Mouse (Mus musculus) mature B cell (primary cell): ENCODE measurements around the gene Gcnt1.

Experiments used
- in situ Hi-C: fragments of 300-500 bp; cut with MboI; formaldehyde crosslinking; loops from 2 replicates; pipeline ENCODE4 v1.14.3; 2019

Gcnt1 gene

DNA sequence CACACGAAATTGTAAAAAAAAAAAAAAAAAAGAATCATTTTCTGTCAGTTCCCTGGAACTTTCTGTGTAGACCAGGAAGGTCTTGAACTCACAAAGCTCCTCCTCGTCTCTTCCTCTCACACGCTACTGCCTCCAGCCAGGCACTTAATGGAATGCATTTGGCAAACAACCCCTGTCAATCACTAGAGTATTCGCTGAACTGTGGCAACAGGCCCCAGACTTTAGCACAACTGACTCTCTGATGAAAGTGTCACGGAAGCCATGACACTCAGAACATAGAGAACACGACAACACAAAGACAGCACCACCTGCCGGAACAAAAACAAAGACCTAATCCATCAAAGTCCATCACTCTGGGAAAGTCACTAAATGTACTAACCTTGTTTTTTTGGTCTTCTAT lies 3.1 kb downstream of the Gcnt1 start:
- in situ Hi-C loops, result no loop called here

DNA sequence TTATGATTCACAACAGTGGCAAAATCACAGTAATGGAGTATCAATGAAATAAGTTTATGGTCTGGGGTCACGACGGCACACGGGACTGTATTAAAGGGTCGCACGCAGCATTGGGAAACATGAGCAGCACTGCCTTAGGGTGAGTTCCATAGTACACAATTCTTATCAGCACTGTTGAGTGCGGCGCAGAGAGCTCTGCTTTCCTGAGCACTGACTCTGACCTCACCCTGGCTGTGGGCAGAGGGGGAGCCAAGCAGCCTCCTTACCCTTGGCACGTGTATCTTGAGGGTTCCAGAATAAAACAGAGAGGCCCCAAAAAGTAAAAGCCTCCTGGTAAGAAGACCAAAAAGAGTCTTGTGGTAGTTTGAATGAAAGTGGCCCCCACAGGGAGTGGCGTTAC lies 4.1 kb downstream of the Gcnt1 start:
- in situ Hi-C loops, result no loop called here

DNA sequence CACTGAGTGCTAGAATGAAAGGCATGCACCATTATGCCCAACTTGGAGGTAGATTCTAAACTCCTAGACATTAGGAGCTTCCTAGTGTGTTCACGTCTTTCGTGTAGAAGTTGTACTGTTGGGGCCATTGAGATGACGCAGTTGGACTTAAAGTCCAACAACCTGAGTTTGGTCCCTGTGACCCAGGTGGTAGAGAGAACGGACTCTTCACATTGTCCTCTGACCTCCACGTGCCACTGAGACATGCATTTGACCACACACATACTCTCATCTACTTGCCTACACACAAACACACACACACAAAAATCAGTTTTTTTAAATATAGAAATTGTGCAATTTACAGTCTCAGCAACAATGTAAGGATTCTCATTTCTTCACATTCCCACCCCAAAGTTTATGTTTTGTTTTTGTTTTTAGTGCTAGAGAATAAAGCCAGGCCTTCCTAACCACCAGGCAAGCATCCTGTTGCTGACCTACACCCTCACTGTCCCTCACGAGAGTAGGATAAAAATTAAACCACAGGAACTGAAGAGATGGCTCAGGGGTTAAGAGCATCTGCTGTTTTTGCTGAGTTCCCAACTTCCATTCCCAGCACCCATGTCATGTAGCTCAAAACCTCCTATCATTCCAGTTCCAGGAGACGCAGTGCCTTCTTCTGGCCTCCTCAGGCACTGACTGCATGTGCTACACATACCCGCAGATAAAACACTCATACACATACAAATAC lies 6.1 kb downstream of the Gcnt1 start:
- in situ Hi-C loops, result no loop called here

DNA sequence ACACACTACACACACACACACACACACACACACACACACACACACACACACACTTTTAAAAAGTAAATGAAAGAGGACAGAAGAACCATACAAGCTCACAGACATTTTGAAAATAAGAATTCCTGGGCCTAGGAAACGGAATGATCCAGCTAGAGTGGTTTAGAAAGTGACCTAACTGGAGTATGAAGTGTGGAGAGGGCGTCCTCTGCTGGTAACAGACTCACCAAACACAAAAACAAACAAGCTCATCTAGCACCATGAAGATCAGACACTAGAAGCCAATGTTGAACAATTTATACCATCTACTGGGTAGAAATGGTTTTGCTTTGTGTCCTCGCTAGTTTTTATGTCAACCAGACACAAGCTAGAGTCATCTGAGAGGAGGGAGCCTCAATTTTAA lies 7.9 kb downstream of the Gcnt1 start:
- in situ Hi-C loops, result no loop called here

DNA sequence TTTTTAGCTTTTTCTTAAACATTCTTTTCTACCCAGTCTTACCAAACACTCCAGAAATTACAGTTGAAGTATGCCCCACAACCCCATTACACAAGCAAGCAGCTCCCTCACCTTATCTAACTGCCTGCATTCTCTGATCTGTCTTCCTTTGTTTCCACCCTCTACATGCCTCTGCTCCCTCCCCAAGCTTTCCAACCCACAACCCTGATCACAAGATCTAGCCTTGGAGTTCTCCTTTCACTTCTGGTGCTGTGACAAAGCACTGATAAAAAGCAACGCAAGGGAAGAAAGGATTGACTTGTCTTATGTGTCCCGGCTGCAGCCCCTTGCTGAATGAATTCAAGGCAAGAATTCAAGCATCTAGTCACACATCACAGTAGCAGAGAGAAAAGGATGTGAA lies 11.5 kb downstream of the Gcnt1 start:
- in situ Hi-C loops, result no loop called here

DNA sequence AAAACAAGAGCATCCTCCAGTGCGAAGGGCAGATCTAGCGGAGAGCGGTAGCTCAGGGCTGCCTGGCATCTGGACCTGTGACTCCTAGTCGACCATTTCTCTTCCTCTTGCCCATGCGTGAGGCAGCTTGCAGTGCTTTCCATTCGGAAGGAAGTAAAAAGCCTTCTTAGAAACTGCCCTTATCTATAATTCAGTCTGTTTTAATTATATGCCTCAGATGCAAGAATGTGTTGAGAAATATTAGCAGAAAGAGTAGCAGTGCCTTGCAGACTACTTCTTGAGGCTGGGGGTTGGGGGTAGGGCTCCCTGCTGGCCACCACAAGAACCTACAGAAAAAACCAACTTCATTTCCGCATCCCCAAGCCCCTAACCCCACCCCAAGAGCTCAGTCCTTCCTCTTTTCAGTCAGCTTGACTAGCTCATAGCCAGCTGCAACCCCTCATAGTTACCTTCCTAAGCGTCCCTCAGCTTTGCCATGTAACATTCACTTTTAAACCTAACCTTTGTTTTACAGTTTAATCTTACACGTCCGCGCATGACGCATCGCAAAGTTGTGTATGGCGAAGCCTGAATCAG lies 13.2 kb downstream of the Gcnt1 start:
- in situ Hi-C loops, result loop anchor here (10.0 kb wide), 2 partner anchors 105 to 205 kb away; no protein-coding TSS in a partner anchor

DNA sequence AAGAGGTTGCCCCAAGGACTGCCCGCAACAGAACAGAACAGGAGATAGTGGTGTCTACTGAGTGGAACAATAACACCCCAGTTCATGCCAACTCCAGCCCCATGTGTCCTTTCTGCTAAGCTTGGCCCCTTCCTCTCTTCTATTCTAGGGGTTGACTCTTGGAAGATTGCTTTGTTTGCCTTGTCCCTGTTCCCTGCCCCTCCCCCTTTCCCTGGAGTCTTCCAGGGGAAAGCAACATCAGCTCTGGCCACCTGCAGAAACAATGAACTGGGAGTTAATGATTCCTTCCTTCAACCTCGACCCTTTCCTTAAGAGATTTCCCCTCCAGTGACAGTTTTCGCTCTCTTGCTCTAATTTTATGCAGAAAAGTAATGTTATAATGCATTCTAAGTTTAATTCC lies 15.3 kb downstream of the Gcnt1 start:
- in situ Hi-C loops, result loop anchor here (10.0 kb wide), 2 partner anchors 103 to 203 kb away; no protein-coding TSS in a partner anchor

DNA sequence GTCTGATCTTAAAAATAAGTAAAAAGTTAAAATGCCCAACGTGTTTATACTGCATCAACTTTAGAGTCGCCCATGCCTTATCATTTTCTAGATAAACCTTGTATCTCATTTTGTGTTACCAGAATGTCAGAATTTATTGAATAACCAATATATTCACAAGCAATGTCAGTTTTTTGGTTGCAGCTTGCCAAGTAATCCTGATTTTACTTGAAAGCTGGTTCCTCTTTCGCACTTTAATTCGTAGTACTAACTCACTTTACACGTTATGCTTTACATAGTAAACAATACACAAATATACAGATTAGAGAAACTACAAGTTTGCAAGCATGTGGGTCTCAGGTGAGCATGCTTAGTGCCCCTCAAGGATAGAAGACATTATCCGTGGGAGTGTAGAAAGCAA lies 15.7 kb downstream of the Gcnt1 start:
- in situ Hi-C loops, result loop anchor here (10.0 kb wide), 2 partner anchors 102 to 202 kb away; no protein-coding TSS in a partner anchor

DNA sequence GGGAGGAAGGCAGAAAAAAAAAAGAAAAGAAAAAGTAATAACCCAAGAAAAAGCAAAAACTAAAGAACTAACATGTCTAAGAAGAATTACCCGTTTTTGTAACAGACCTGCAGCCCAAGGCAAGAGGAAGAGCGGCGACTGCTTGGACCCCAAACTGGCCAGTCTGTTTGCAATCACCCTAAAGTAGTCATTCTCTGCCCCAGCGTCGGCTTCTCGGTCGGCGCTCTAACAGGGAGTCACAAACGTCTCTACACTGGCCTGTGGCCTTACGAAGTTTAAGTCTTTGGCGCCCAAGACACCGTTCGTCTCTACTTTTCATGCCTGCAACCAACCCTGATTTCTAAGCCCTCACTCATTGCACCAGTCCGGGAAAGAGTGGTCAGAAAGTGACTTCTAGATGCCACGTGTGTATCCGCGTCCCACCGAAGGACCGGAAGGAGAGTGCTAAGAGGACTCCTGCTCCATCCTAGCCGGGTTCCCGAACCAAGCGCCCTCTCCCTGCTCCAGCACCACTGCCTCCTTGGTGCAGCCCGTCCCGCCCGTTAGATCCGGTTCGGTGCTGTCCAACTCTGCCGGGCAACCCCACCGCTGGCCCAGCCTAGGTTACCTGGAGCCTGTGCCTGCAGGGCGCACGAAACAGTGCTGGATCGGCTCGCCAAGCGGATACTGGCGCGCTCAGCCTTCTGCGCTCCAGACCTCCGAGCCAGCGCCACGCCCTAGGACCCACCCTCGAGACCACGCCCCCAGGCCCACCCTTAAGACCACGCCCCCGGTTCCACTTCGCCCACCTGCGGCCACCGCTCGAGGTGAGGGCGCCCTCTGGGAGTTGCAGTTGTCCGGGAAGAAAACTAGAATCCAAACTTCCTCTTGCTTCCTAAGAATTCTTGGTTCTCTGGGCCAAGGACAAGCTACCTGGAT lies 16.4 kb downstream of the Gcnt1 start:
- in situ Hi-C loops, result loop anchor here (10.0 kb wide), 2 partner anchors 101 to 201 kb away; no protein-coding TSS in a partner anchor

DNA sequence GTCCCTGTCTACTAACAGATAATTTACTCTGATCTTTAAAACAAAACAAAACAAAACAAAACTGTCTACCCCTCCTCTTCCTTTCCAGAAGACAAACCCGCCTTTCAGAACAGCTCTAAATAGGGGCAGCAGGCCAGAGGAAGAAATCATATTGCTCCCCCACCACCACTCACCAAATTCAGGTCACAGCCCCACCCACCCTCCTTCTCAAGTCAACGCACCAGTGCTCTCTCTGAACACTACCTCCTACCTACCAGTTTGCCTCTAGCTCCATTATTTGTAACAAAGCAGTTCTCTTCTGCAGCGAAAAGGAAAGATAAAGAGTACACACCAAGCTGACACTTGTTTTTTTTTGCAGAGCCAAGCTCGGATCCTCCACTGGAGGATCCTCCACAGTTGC lies 17.3 kb downstream of the Gcnt1 start:
- in situ Hi-C loops, result loop anchor here (10.0 kb wide), 2 partner anchors 101 to 201 kb away; no protein-coding TSS in a partner anchor

DNA sequence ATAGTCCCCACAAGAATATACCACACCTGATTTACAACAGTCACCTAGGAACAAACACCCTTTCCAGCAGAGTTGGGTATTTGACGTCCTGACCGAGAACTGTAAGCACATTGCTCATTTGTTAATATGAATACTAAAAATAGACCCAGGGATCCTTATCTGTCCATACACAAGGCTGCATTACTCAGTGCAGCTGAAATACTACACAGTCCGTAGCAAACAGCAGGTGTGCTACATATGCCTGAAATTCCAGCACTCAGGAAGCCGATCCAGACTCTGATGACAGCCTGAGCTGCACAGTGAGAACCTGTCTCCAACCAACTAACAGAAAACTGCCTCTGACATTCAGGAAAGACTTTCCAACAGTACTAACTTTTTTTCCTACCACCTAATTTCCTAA lies 17.8 kb downstream of the Gcnt1 start:
- in situ Hi-C loops, result loop anchor here (10.0 kb wide), 2 partner anchors 100 to 200 kb away; no protein-coding TSS in a partner anchor

DNA sequence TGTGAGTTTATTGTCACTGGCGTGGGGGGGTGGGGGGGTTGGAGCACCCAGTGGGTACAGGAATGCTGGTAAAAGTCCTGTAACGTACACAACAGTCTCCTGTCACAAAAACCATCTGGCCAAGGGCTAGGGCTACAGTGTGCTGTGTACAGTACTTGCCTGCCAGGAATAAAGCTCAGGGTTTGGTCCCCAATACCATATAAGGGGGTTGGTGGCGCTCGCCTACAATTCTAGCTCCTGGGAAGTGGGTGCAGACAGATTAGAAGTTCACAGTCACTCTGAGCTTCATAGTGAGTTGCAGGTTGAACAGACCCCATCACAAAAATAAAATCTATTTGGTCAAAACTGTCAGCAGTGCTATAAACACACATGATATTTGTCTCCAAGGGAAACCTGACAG lies 18.3 kb downstream of the Gcnt1 start:
- in situ Hi-C loops, result loop anchor here (10.0 kb wide), 2 partner anchors 100 to 200 kb away; no protein-coding TSS in a partner anchor

DNA sequence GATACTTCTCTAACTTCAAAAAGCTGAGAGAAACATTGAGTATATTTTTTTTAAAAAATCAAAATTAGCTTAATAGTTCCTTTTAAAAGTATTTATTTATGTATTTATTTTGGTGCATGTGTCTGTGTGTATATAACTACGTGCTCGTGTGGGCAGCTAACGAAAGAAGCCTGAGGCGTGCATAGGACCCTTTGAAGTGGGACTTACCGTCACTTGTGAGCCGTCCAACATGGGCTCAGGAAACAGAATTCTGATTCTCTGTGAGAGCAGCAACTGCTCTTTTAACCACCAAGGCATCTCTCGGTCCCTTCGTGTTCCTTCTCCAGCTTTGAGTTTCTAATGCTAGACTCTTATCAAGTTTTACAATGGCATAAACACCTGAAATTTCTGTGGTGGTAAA lies 18.9 kb downstream of the Gcnt1 start:
- in situ Hi-C loops, result loop anchor here (10.0 kb wide), 2 partner anchors 99 to 199 kb away; no protein-coding TSS in a partner anchor

DNA sequence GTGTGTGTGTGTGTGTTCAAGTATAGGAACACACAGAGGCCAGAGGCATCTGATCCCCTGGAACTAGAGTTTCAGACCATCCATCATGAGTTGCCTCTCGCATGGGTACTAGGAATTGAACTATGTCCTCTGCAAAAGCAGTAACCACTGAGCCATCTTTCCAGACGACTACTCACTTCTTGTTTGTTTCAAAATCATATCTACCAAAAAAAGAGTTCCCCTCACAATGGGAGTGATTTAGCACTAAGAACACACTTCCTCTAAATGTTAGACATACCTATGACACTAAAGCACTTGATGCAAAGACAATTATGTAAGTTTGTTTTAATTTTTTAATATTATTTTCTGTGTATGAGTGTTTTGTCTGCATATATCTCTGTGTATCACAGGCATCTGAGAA lies 24.8 kb downstream of the Gcnt1 start:
- in situ Hi-C loops, result no loop called here

DNA sequence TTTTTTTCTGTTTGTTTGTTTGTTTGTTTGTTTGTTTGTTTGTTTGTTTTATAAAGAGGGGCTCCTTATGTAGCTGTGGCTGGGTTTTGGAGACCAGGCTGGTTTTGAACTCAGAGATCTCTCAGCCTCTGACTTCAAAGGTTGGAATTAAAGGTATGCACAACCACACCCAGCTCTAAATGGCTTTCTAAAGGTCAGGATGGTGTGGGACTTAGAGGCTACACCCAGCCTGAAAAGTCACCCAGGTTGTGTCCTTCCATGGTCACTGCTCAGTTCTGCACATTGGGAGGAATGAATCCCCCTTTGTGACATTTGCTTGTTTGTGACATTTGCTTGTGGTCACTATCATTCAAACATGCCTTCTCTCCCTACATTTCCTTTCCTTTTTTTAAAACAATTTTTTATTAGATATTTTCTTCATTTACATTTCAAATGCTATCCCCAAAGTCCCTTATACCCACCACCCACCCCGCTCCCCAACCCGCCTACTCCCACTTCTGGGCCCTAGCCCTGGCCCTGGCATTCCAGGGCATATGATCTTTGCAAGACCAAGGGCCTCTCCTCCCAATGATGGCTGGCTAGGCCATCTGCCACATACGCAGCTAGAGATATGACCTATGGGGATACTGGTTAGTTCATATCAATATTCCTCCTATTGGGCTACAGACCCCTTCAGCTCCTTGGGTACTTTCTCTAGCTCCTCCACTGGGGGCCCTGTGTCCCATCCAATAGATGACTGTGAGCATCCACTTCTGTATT lies 25.7 kb downstream of the Gcnt1 start:
- in situ Hi-C loops, result no loop called here

DNA sequence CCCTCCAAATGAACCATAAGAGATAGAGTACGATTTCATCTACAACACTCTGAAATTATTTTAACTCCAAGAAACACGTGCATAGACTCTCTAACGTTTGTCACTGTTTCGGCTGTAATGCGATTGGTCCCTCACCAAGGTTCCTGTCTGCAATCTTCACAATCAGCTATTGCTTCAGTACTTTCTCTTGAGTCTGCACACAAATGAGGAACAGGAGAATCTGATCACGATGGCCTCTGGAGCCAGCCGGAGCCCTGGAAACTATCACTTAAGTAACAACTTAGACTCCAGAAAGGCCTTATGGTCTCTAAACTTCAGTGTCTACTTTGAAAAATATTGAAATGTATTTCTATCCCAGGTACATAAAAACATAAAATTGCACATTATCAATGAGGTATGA lies 27.8 kb downstream of the Gcnt1 start:
- in situ Hi-C loops, result no loop called here

DNA sequence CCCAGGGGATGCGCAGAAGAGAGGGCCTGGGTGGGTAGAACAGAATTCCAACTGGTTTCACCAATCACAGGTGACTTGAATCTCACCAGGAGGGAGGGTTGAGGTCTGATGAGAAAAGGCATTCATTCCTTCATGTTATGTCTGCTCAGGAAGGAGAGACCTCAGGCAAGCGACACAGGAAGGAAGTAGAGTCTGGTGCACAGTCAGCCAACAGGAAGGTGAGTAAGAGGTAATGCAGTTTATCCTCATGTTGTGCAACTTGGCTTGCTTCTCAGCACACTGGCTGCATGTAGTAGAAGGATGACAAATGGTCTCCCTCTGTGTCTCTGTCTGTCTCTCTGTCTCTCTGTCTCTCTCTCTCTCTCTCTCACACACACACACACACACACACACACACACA lies 33.1 kb downstream of the Gcnt1 start:
- in situ Hi-C loops, result no loop called here

DNA sequence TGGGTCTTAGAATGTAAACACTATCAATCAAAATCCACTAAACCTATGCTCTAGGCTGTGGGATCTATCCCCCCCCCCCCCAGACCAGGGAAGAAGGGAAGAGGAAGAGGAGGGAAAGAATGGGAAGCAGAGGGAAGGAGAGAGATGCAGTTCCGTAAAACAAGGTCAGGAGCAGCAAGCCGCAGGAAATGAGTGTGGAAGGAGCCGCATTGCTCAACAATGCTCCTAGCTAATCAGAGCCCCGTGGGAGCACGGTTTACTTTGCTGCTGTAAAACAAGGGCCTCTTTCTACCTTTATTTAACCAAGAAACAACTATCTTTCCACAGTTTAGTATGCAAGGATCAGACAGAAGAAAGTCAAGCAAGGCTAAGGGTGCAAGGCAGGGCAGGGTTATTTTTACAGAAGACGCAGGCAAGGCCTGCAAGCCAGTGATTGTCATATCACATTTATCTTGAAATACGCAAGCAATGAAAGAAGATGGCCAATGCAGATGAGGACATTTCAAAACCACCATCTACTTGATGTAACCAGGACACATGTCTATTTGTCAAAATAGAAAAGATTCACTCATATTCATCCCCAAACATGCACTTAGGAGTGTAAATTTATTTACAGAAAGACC lies 35.5 kb downstream of the Gcnt1 start:
- in situ Hi-C loops, result no loop called here

DNA sequence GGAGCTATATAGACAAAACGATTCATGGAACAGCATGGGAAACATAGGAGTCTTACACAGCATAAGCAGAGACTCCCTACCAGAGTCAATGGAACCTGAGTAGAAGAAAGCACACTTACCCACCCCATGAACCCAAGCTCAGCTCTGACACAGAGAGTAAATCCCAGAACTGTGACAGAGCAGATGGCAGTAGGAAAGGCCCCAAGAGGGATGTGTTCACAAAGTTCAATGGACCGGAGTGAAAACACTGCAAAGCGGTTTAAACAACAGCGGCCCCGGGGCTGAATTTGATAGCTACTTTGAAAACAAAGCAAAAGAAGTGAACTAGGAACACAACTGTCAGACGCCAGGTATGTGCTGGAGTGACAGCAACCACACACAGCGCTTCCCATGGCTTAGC lies 36.0 kb downstream of the Gcnt1 start:
- in situ Hi-C loops, result no loop called here

DNA sequence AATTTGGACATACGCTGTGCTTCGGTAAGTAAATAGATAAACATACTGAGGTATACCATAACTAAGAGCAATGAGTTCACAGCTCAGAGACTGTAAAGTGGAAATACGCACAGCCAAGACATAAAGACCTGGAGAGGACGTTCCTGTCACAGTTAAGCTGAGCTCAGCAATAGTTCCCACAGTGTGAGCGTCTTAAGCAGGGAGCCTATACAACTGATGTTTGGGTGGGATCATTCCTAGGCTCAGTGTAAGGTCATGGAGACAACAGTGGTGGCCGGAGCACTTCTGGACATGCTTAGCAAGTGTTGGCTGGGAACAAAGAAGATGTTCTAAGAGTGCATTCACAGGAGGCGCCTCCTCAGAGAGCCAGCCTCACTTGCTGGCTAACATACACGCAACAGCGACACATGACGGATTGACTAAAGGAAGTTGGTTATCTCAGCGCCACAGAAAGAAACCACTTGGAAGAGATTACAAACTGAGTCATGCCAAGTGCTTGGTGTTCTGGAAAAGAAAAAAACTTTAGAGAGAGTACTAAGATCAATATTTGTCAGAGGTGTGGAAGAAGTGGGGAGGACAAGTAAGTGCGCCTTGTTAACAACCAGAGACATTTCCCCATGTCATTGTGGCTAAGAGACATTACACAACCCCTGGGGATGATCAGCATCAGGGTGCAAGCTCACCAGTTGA lies 37.9 kb downstream of the Gcnt1 start:
- in situ Hi-C loops, result no loop called here
